Mouse (Mus musculus) MEL (cell line): ENCODE measurements around the gene Ugt1a1. TPM values are rescaled to one million over a fixed set of nuclear protein-coding genes. Genes with fewer than 3 reads are reported as not detected.

Experiments used
- DNase-seq: peaks from one replicate; pipeline ENCODE4 v3.0.0; 2011; ENCODE audit warnings: low read depth, low spot score
- H3K27ac ChIP-seq: 2 replicates; pipeline ENCODE4 v1.5.1; 2012; ENCODE audit warnings: low read depth, mild to moderate bottlenecking, control low read depth, low read length, moderate library complexity; ENCODE audit not compliant: control insufficient read depth
- H3K27me3 ChIP-seq, 2 experiments: fragments of 150-350 bp in 1 of 2; sonication (generic) in 1 of 2; 2 replicates each; pipeline ENCODE4 v1.6.1; 2012; ENCODE audit warnings: low read length in 2 of 2, mild to moderate bottlenecking in 2 of 2, improper control_type of control experiment in 1 of 2, moderate library complexity in 1 of 2; ENCODE audit not compliant: insufficient read depth in 2 of 2, control insufficient read depth in 1 of 2
- H3K36me3 ChIP-seq, 2 experiments: 2 replicates each; pipeline ENCODE4 v1.6.1; 2012 to 2014; ENCODE audit warnings: low read length in 2 of 2, improper control_type of control experiment in 1 of 2, inconsistent platforms in 1 of 2, mild to moderate bottlenecking in 1 of 2; ENCODE audit not compliant: insufficient read depth in 2 of 2, control insufficient read depth in 1 of 2
- H3K4me1 ChIP-seq, 2 experiments: fragments of 150-350 bp in 1 of 2; sonication (generic) in 1 of 2; 2 replicates each; pipeline ENCODE4 v1.6.1; 2012; ENCODE audit warnings: low read length in 2 of 2, improper control_type of control experiment in 1 of 2, mild to moderate bottlenecking in 1 of 2; ENCODE audit not compliant: insufficient read depth in 2 of 2, control insufficient read depth in 1 of 2
- H3K4me3 ChIP-seq, 2 experiments: fragments of 150-350 bp in 1 of 2; sonication (generic) in 1 of 2; 2 replicates each; pipeline ENCODE4 v1.5.1; 2012; ENCODE audit warnings: low read depth in 2 of 2, low read length in 2 of 2, mild to moderate bottlenecking in 2 of 2, moderate library complexity in 2 of 2, control low read depth in 1 of 2, improper control_type of control experiment in 1 of 2; ENCODE audit not compliant: control insufficient read depth in 1 of 2, insufficient read depth in 1 of 2
- H3K79me2 ChIP-seq: 2 replicates; pipeline ENCODE4 v1.6.1; 2012; ENCODE audit warnings: mild to moderate bottlenecking, low read length, moderate library complexity; ENCODE audit not compliant: control insufficient read depth, poor library complexity, insufficient read depth
- H3K9ac ChIP-seq: 2 replicates; pipeline ENCODE4 v1.6.1; 2012; ENCODE audit warnings: low read depth, mild to moderate bottlenecking, control low read depth, low read length, moderate library complexity; ENCODE audit not compliant: control insufficient read depth, poor library complexity, severe bottlenecking
- H3K9me3 ChIP-seq: fragments of 150-350 bp; sonication (generic); replicated peaks from 2 replicates; pipeline ENCODE4 v1.6.1; 2012; ENCODE audit warnings: mild to moderate bottlenecking, low read length, improper control_type of control experiment, moderate library complexity; ENCODE audit not compliant: insufficient read depth
- BHLHE40 ChIP-seq: IDR thresholded peaks from 2 replicates; pipeline ENCODE4 v1.6.1; 2012; ENCODE audit warnings: low read depth, mild to moderate bottlenecking, inconsistent platforms, low read length, improper control_type of control experiment, borderline replicate concordance
- CTCF ChIP-seq, 3 experiments: IDR thresholded peaks in 2 of 3; conservative IDR thresholded peaks in 1 of 3; 2 replicates each; pipeline ENCODE4 v1.5.1; 2011 to 2012; ENCODE audit warnings: low read length in 3 of 3, low read depth in 2 of 3, mild to moderate bottlenecking in 2 of 3, improper control_type of control experiment in 1 of 3, inconsistent platforms in 1 of 3, mixed read lengths in 1 of 3, moderate library complexity in 1 of 3; ENCODE audit not compliant: control insufficient read depth in 1 of 3, insufficient read depth in 1 of 3, poor library complexity in 1 of 3, severe bottlenecking in 1 of 3
- E2F4 ChIP-seq: IDR thresholded peaks from 2 replicates; pipeline ENCODE4 v1.6.1; 2011; ENCODE audit warnings: low read depth, low read length, improper control_type of control experiment, borderline replicate concordance
- ELF1 ChIP-seq: IDR thresholded peaks from 2 replicates; pipeline ENCODE4 v1.6.1; 2014; ENCODE audit warnings: low read depth, mild to moderate bottlenecking, inconsistent platforms, low read length, improper control_type of control experiment, moderate library complexity
- EP300 ChIP-seq, 2 experiments: IDR thresholded peaks; 2 replicates each; pipeline ENCODE4 v1.6.1; 2011; ENCODE audit warnings: improper control_type of control experiment in 2 of 2, low read length in 2 of 2, low read depth in 1 of 2, mild to moderate bottlenecking in 1 of 2
- ETS1 ChIP-seq: IDR thresholded peaks from 2 replicates; pipeline ENCODE4 v1.6.1; 2012; ENCODE audit warnings: low read depth, mild to moderate bottlenecking, inconsistent platforms, low read length, improper control_type of control experiment, moderate library complexity
- JUND ChIP-seq: IDR thresholded peaks from 2 replicates; pipeline ENCODE4 v1.6.1; 2011; ENCODE audit warnings: low read depth, mild to moderate bottlenecking, improper control_type of control experiment, low read length
- KAT2A ChIP-seq: conservative IDR thresholded peaks from 2 replicates; pipeline ENCODE4 v1.6.1; 2012; ENCODE audit warnings: low read depth, low read length, improper control_type of control experiment, inconsistent platforms
- MAX ChIP-seq: IDR thresholded peaks from 2 replicates; pipeline ENCODE4 v1.6.1; 2011; ENCODE audit warnings: low read length, improper control_type of control experiment
- MXI1 ChIP-seq: IDR thresholded peaks from 2 replicates; pipeline ENCODE4 v1.6.1; 2011; ENCODE audit warnings: mild to moderate bottlenecking, low read depth, low read length, improper control_type of control experiment
- MYB ChIP-seq: IDR thresholded peaks from 2 replicates; pipeline ENCODE4 v1.6.1; 2011; ENCODE audit warnings: mild to moderate bottlenecking, low read depth, low read length, improper control_type of control experiment
- NRF1 ChIP-seq: IDR thresholded peaks from 2 replicates; pipeline ENCODE4 v1.6.1; 2014; ENCODE audit warnings: low read depth, mild to moderate bottlenecking, inconsistent platforms, low read length, improper control_type of control experiment, moderate library complexity; ENCODE audit not compliant: poor library complexity, insufficient read depth, severe bottlenecking
- POLR2AphosphoS2 ChIP-seq: IDR thresholded peaks from 2 replicates; pipeline ENCODE4 v1.6.1; 2011; ENCODE audit warnings: low read length, improper control_type of control experiment
- POLR2AphosphoS5 ChIP-seq: IDR thresholded peaks from 2 replicates; pipeline ENCODE4 v1.6.1; 2012; ENCODE audit warnings: low read depth, borderline replicate concordance, mild to moderate bottlenecking, inconsistent platforms, low read length, moderate library complexity, mixed read lengths
- RCOR1 ChIP-seq: IDR thresholded peaks from 2 replicates; pipeline ENCODE4 v1.6.1; 2012; ENCODE audit warnings: low read depth, mild to moderate bottlenecking, inconsistent platforms, low read length, improper control_type of control experiment
- SMC3 ChIP-seq: IDR thresholded peaks from 2 replicates; pipeline ENCODE4 v1.6.1; 2011; ENCODE audit warnings: low read depth, low read length, improper control_type of control experiment
- TAL1 ChIP-seq: IDR thresholded peaks from 2 replicates; pipeline ENCODE4 v1.6.1; 2012; ENCODE audit warnings: mild to moderate bottlenecking, inconsistent platforms, low read length, moderate library complexity, mixed read lengths
- TCF12 ChIP-seq: IDR thresholded peaks from 2 replicates; pipeline ENCODE4 v1.6.1; 2014; ENCODE audit warnings: low read depth, mild to moderate bottlenecking, inconsistent platforms, low read length, improper control_type of control experiment, moderate library complexity
- UBTF ChIP-seq: IDR thresholded peaks from 2 replicates; pipeline ENCODE4 v1.6.1; 2012; ENCODE audit warnings: low read depth, mild to moderate bottlenecking, inconsistent platforms, low read length, improper control_type of control experiment, moderate library complexity, borderline replicate concordance; ENCODE audit not compliant: insufficient read depth
- USF1 ChIP-seq: IDR thresholded peaks from 2 replicates; pipeline ENCODE4 v1.6.1; 2014; ENCODE audit warnings: low read depth, mild to moderate bottlenecking, inconsistent platforms, low read length, improper control_type of control experiment, moderate library complexity
- ZKSCAN1 ChIP-seq: IDR thresholded peaks from 2 replicates; pipeline ENCODE4 v1.6.1; 2012; ENCODE audit warnings: low read depth, mild to moderate bottlenecking, inconsistent platforms, low read length, improper control_type of control experiment, moderate library complexity
- ZMIZ1 ChIP-seq: IDR thresholded peaks from 2 replicates; pipeline ENCODE4 v1.6.1; 2012; ENCODE audit warnings: low read depth, mild to moderate bottlenecking, inconsistent platforms, low read length, improper control_type of control experiment, moderate library complexity
- polyA plus RNA-seq, 2 experiments: library from polyadenylated mRNA; stranded (reverse) in 1 of 2; unstranded in 1 of 2; fragments of >175 nt in 1 of 2; fragments of >200 nt in 1 of 2; gene quantifications; 2 replicates each; pipeline versions ENCODE4 v1.2.1 to v1.2.4; 2012; ENCODE audit warnings: low replicate concordance in 2 of 2, low read depth in 1 of 2; ENCODE audit not compliant: insufficient read length in 2 of 2, insufficient read depth in 1 of 2, missing spikeins in 1 of 2
- total RNA-seq: library from RNA; depleted of rRNA; stranded (reverse); fragments of 300-350 nt; gene quantifications from 2 replicates; pipeline ENCODE4 v1.2.3, GENCODE M21; 2012

Ugt1a1 gene
- total and polyA plus RNA-seq, 3 experiments: not detected

GRCm38 (mm10) chr1:88218591-88218990, 6.8 kb downstream of the Ugt1a1 start:
- H3K4me3 ChIP-seq: no peak overlapping the region
- TF ChIP-seq KAT2A (no peak), TAL1 (no peak), CTCF (IDR thresholded peaks at IDR 0.05 in 2 of 3, conservative IDR thresholded peaks at IDR 0.05 in 1 of 3; ENCODE audit: control insufficient read depth in 1 of 3, insufficient read depth in 1 of 3, low read depth in 2 of 3, low read length in 3 of 3, poor library complexity in 1 of 3, severe bottlenecking in 1 of 3) (no peak), NRF1 (no peak), BHLHE40 (no peak), JUND (no peak), ZKSCAN1 (no peak), MAX (no peak), SMC3 (no peak), UBTF (no peak), EP300 (IDR thresholded peaks at IDR 0.05; ENCODE audit: low read depth in 1 of 2, low read length in 2 of 2) (no peak), MYB (no peak), USF1 (no peak), ZMIZ1 (no peak), RCOR1 (no peak), POLR2AphosphoS5 (no peak), E2F4 (no peak), ETS1 (no peak)
- TF ChIP-seq, all 39 proteins: peak for 0
- no peaks in the 10 kb centered on the region for H3K79me2 ChIP-seq
- H3K4me1 ChIP-seq: no peaks in the 10 kb centered on the region
- no peak overlapping the region for H3K9ac ChIP-seq
- H3K36me3 ChIP-seq: no peaks in the 10 kb centered on the region
- peak; percentile 3 for DNase-seq
- no peaks in the 10 kb centered on the region for H3K9me3 ChIP-seq
- no peak overlapping the region for H3K27ac ChIP-seq
- H3K27me3 ChIP-seq: no peaks in the 10 kb centered on the region

DNA sequence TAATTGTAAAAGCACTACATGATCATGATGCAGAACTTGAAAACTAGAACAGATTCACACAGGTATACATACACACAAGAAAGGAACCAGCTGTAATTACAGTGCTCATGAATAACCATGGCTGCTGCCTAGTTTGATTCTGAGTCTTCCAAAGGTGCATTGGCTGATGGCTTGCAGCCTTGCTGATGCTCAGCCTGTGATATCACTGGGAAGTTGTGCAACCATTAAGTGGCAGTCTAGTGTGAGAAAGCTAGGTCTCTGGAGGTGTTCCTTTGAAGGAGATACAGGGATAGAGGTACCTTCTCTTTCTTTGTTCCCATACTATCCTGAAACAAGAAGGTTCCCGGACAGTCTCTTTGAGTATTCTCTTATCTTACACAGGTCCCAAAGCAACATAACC, 7.3 kb downstream of the Ugt1a1 start:
- Histone ChIP-seq H3K9me3 (no peaks in the 10 kb centered on the region), H3K27me3 (no peaks in the 10 kb centered on the region), H3K27ac (no peak overlapping the region), H3K79me2 (no peaks in the 10 kb centered on the region), H3K4me1 (no peaks in the 10 kb centered on the region), H3K4me3 (no peak overlapping the region), H3K9ac (no peak overlapping the region), H3K36me3 (no peaks in the 10 kb centered on the region)
- TF ChIP-seq ELF1 (no peak), TCF12 (no peak), E2F4 (no peak), USF1 (no peak), BHLHE40 (no peak), POLR2AphosphoS2 (no peak), MXI1 (no peak)
- DNase-seq: no peak
